Mouse (Mus musculus) hindbrain, postnatal 0 days (tissue): Measurements from ENCODE around the gene Ercc2. TPM values are rescaled to one million over a fixed set of nuclear protein-coding genes. Genes with fewer than 3 reads are reported as not detected.
A peak's percentile ranks its signal among the peaks of the same experiment; 100 is the strongest.

ENCODE experiments used
- ATAC-seq: fragments of 200-750 bp; cut with Nextera tagmentation; 2 replicates; pipeline ENCODE4 v1.8.0; 2017; ENCODE audit warnings: mild to moderate bottlenecking, moderate TSS enrichment, moderate library complexity
- DNase-seq: peaks from one replicate; pipeline ENCODE4 v3.0.0-alpha.2; 2015; ENCODE audit warnings: low spot score
- H3K27ac ChIP-seq: fragments of 300-500 bp; sonication (generic); 2 replicates; pipeline ENCODE4 v1.5.1; 2014; ENCODE audit warnings: mild to moderate bottlenecking
- H3K27me3 ChIP-seq: fragments of 300-500 bp; sonication (generic); 2 replicates; pipeline ENCODE4 v1.6.1; 2014; ENCODE audit warnings: low read length, mixed read lengths; ENCODE audit not compliant: insufficient read depth
- H3K36me3 ChIP-seq: fragments of 300-500 bp; sonication (generic); 2 replicates; pipeline ENCODE4 v1.6.1; 2014; ENCODE audit warnings: low read length, mixed read lengths; ENCODE audit not compliant: insufficient read depth
- H3K4me1 ChIP-seq: fragments of 300-500 bp; sonication (generic); 2 replicates; pipeline ENCODE4 v1.6.1; 2014; ENCODE audit warnings: antibody characterized with exemption, low read length, mixed read lengths; ENCODE audit not compliant: insufficient read depth
- H3K4me2 ChIP-seq: fragments of 300-500 bp; sonication (generic); 2 replicates; pipeline ENCODE4 v1.6.1; 2014; ENCODE audit warnings: low read depth, mild to moderate bottlenecking, low read length, moderate library complexity, mixed read lengths
- H3K4me3 ChIP-seq: fragments of 300-500 bp; sonication (generic); 2 replicates; pipeline ENCODE4 v1.5.1; 2014; ENCODE audit warnings: low read length
- H3K9ac ChIP-seq: fragments of 300-500 bp; sonication (generic); replicated peaks from 2 replicates; pipeline ENCODE4 v1.6.1; 2014; ENCODE audit warnings: mild to moderate bottlenecking, low read length, moderate library complexity, mixed read lengths
- H3K9me3 ChIP-seq: fragments of 300-500 bp; sonication (generic); 2 replicates; pipeline ENCODE4 v1.6.1; 2016; ENCODE audit warnings: low read length, mixed read lengths
- CTCF ChIP-seq: IDR thresholded peaks from 2 replicates; pipeline ENCODE4 v1.5.1; 2016; ENCODE audit warnings: antibody characterized with exemption, control low read depth, low read depth
- WGBS: fragments of 180-500 bp; shearing (Covaris S2); extraction: QIAGEN DNeasy Blood & Tissue Kit; methylation state at CpG from one replicate; pipeline ENCODE4 v1.1.7; 2014; 5-methylcytosine and 5-hydroxymethylcytosine counted together
- microRNA counts: library from miRNA; unstranded; fragments of <30 nt; microRNA quantifications from one replicate; lab custom pipeline; 2015
- microRNA-seq, 2 experiments: library from miRNA; unstranded; fragments of <30 nt; microRNA quantifications; one replicate each; pipeline ENCODE4; 2016
- polyA plus RNA-seq: library from polyadenylated mRNA; unstranded; fragments of >200 nt; fragmentation: Nextera tagmentation; extraction: Ambion mirVana; gene quantifications from 2 replicates; pipeline ENCODE4 v1.2.1, GENCODE M21; 2015
- total RNA-seq: library from RNA; depleted of rRNA; stranded (reverse); fragments of >200 nt; gene quantifications from 2 replicates; pipeline ENCODE4 v1.2.3, GENCODE M21; 2014; rRNA removed

Ercc2 gene
- total and polyA plus RNA-seq, 2 experiments from 2014 or later, result 19.9 to 57.3 TPM

DNA sequence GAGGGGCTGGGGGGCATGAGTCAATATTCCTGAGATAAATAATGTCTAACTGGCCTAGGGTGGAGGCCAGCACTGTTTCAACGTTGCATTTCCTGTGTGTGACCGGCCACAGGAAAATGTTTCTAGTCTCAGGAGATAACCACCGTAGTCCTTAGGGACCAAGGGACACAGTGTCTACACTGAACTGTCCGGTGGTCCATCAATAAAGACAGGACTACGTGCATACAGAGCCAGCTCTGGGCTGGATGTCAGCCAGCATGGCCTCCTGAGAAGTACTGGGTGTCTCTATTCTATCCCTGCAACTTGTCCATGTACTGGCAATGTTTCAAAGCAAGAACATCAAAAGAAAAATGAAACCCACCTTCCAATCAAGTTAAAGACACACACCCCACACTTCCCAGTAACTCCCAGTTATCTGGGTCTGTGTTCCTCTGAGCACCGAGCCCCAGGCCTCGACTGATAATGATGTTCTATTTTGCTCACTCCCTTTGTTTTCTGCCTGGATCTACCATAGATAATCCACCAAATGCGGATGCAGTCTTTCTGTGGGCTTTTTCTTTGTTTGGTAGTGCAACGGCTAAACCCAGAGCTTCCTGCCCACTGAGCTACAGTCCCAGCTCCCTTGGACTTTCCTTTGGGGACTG lies 59.8 kb downstream of the Ercc2 start:
- no peaks in the 10 kb centered on the region for H3K9me3 ChIP-seq
- H3K27ac ChIP-seq, result no peak overlapping the region
- peaks cover 47% of the 10 kb centered on the region for H3K36me3 ChIP-seq
- ATAC-seq, result no peak
- no peak overlapping the region for H3K4me3 ChIP-seq
- WGBS, result 76% methylated on average over 9 of the region's 9 CpGs
- no peak for TF ChIP-seq CTCF
- no peaks in the 10 kb centered on the region for H3K4me1 ChIP-seq
- DNase-seq, result no peak
- no peak overlapping the region for H3K4me2 ChIP-seq
- H3K9ac ChIP-seq, result no peak overlapping the region
- H3K27me3 ChIP-seq, result no peaks in the 10 kb centered on the region

DNA sequence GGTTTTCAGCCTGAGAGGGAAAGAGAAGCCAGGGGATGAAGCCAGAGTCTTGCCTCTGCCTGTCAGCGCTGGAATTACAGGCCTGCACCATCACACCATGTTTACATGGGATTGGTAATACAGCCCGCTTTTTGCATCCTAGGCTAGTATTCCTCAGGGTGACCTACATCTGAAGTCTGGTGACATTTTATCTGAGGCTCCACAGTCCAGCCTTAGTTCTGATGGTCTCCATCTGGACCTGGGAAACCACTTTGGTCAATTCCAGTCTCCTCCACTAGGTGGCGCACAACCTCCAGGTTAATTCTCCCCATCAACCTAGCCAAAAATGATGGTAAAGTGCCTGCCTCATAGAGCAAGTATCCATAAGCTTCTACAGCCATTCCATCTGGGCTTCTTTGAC lies 61.5 kb downstream of the Ercc2 start:
- TF ChIP-seq CTCF, result peak; percentile 97
- ATAC-seq, result peak; percentile 64
- H3K9me3 ChIP-seq, result no peaks in the 10 kb centered on the region
- H3K4me1 ChIP-seq, result no peaks in the 10 kb centered on the region
- H3K4me2 ChIP-seq, result no peak overlapping the region
- H3K27me3 ChIP-seq, result no peaks in the 10 kb centered on the region
- 42% methylated on average over 3 of the region's 3 CpGs for WGBS
- no peak overlapping the region for H3K4me3 ChIP-seq
- H3K9ac ChIP-seq, result no peak overlapping the region
- no peak overlapping the region for H3K27ac ChIP-seq
- DNase-seq, result peak; percentile 88
- H3K36me3 ChIP-seq, result peaks cover 36% of the 10 kb centered on the region

DNA sequence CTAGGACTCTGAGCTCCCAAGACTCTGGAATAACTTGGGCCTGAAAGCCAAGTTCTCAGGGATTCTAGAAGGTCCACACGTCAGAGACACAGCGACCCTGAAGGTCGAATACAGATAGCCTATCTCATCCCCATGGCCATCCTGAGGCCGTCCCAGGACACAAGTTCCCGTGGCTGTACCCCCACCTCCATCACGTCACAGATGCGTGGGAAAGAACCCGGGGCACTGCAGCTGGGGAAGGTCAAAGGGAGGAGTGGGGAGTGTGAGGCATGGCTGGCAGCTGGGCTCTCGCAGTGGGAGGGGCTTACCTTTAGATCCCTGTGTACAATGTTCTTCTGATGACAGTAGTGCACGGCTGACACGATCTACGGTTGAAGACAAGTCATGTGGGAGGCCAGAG lies 63.0 kb downstream of the Ercc2 start:
- Histone ChIP-seq H3K36me3 (peaks cover 44% of the 10 kb centered on the region), H3K27me3 (no peaks in the 10 kb centered on the region), H3K4me3 (no peak overlapping the region), H3K9ac (no peak overlapping the region), H3K4me1 (no peaks in the 10 kb centered on the region), H3K4me2 (no peak overlapping the region), H3K27ac (no peak overlapping the region), H3K9me3 (no peaks in the 10 kb centered on the region)
- 85% methylated on average over 12 of the region's 12 CpGs for WGBS
- DNase-seq (no peak), ATAC-seq (no peak)
- TF ChIP-seq CTCF, result no peak

MicroRNAs within 50 kb of the gene (microRNA counts, 519-probe panel; counts per million panel counts)
- not detected for microRNA mmu-miR-343 (lab: Ali Mortazavi, UCI)

Small RNA genes within 50 kb of the gene (microRNA-seq; reads per million reads assigned to microRNA genes)
- gene Mir343, result 0 reads per million in 2 experiments

Other genes with a start within 250 kb of the Ercc2 start
- gene Qpctl, start 232.7 kb upstream of the Ercc2 start, total RNA-seq, result 17.3 and 18.3 TPM in 2 replicates
- 24.7 and 25.5 TPM in 2 replicates for gene Qpctl, start 232.7 kb upstream of the Ercc2 start, polyA plus RNA-seq
- gene Snrpd2, start 232.3 kb upstream of the Ercc2 start, total RNA-seq, result 34.1 and 42.9 TPM in 2 replicates
- 114 and 118 TPM in 2 replicates for gene Snrpd2, start 232.3 kb upstream of the Ercc2 start, polyA plus RNA-seq
- 2.0 and 3.0 TPM in 2 replicates for gene Gipr, start 215.9 kb upstream of the Ercc2 start, total RNA-seq
- 0.85 and 1.3 TPM in 2 replicates for gene Gipr, start 215.9 kb upstream of the Ercc2 start, polyA plus RNA-seq
- 88.2 and 103 TPM in 2 replicates for gene Eml2, start 205.6 kb upstream of the Ercc2 start, total RNA-seq
- 15.0 and 18.9 TPM in 2 replicates for gene Eml2, start 205.6 kb upstream of the Ercc2 start, polyA plus RNA-seq
- 3.8 and 4.5 TPM in 2 replicates for gene Gpr4, start 169.5 kb upstream of the Ercc2 start, total RNA-seq
- 4.1 and 4.4 TPM in 2 replicates for gene Gpr4, start 169.5 kb upstream of the Ercc2 start, polyA plus RNA-seq
- gene Opa3, start 153.7 kb upstream of the Ercc2 start, total RNA-seq, result 44.2 and 47.7 TPM in 2 replicates
- 34.6 and 37.1 TPM in 2 replicates for gene Opa3, start 153.7 kb upstream of the Ercc2 start, polyA plus RNA-seq
- gene Vasp, start 110.2 kb upstream of the Ercc2 start, total RNA-seq, result 62.6 and 68.3 TPM in 2 replicates
- 35.5 and 37.0 TPM in 2 replicates for gene Vasp, start 110.2 kb upstream of the Ercc2 start, polyA plus RNA-seq
- 2.1 and 2.9 TPM in 2 replicates for gene Ppm1n, start 101.9 kb upstream of the Ercc2 start, total RNA-seq
- 2.0 and 2.5 TPM in 2 replicates for gene Ppm1n, start 101.9 kb upstream of the Ercc2 start, polyA plus RNA-seq
- gene Rtn2, start 99.4 kb upstream of the Ercc2 start, total RNA-seq, result 151 and 155 TPM in 2 replicates
- 98.4 and 101 TPM in 2 replicates for gene Rtn2, start 99.4 kb upstream of the Ercc2 start, polyA plus RNA-seq
- 0.31 and 1.0 TPM in 2 replicates for gene Fosb, start 72.0 kb upstream of the Ercc2 start, total RNA-seq
- gene Fosb, start 72.0 kb upstream of the Ercc2 start, polyA plus RNA-seq, result 0.09 and 0.11 TPM in 2 replicates
- gene Ercc1, start 37.2 kb upstream of the Ercc2 start, total RNA-seq, result 44.1 and 46.1 TPM in 2 replicates
- 69.0 and 74.2 TPM in 2 replicates for gene Ercc1, start 37.2 kb upstream of the Ercc2 start, polyA plus RNA-seq
- 11.1 and 12.4 TPM in 2 replicates for gene Cd3eap, start 22.5 kb upstream of the Ercc2 start, total RNA-seq
- gene Cd3eap, start 22.5 kb upstream of the Ercc2 start, polyA plus RNA-seq, result 17.9 and 19.3 TPM in 2 replicates
- gene Ppp1r13l, start 22.3 kb upstream of the Ercc2 start, total RNA-seq, result 0.68 and 1.0 TPM in 2 replicates
- 1.0 and 1.2 TPM in 2 replicates for gene Ppp1r13l, start 22.3 kb upstream of the Ercc2 start, polyA plus RNA-seq
- 2.3 and 2.9 TPM in 2 replicates for gene Klc3, start 22.1 kb downstream of the Ercc2 start, total RNA-seq
- gene Klc3, start 22.1 kb downstream of the Ercc2 start, polyA plus RNA-seq, result 1.7 and 2.7 TPM in 2 replicates
- gene Ckm, start 22.8 kb downstream of the Ercc2 start, total RNA-seq, result 3.9 and 27.4 TPM in 2 replicates
- gene Ckm, start 22.8 kb downstream of the Ercc2 start, polyA plus RNA-seq, result 0.14 and 0.30 TPM in 2 replicates
- 60.3 and 60.5 TPM in 2 replicates for gene Mark4, start 76.8 kb downstream of the Ercc2 start, total RNA-seq
- 16.2 and 18.1 TPM in 2 replicates for gene Mark4, start 76.8 kb downstream of the Ercc2 start, polyA plus RNA-seq
- 0.61 and 1.3 TPM in 2 replicates for gene Exoc3l2, start 81.3 kb downstream of the Ercc2 start, total RNA-seq
- gene Exoc3l2, start 81.3 kb downstream of the Ercc2 start, polyA plus RNA-seq, result 2.0 and 2.3 TPM in 2 replicates
- 18.8 and 22.4 TPM in 2 replicates for gene Bloc1s3, start 126.4 kb downstream of the Ercc2 start, total RNA-seq
- 3.8 and 4.3 TPM in 2 replicates for gene Bloc1s3, start 126.4 kb downstream of the Ercc2 start, polyA plus RNA-seq
- 26.4 and 46.5 TPM in 2 replicates for gene Trappc6a, start 126.4 kb downstream of the Ercc2 start, total RNA-seq
- gene Trappc6a, start 126.4 kb downstream of the Ercc2 start, polyA plus RNA-seq, result 42.8 and 44.3 TPM in 2 replicates
- 1.9 and 4.4 TPM in 2 replicates for gene Nkpd1, start 135.8 kb downstream of the Ercc2 start, total RNA-seq
- 1.3 TPM in 2 replicates for gene Nkpd1, start 135.8 kb downstream of the Ercc2 start, polyA plus RNA-seq
- 125 and 128 TPM in 2 replicates for gene Ppp1r37, start 181.1 kb downstream of the Ercc2 start, total RNA-seq
- gene Ppp1r37, start 181.1 kb downstream of the Ercc2 start, polyA plus RNA-seq, result 27.0 and 27.7 TPM in 2 replicates
- 0.25 TPM in 1 of 2 replicates, not detected in the other for gene Zfp296, start 195.3 kb downstream of the Ercc2 start, total RNA-seq
- gene Zfp296, start 195.3 kb downstream of the Ercc2 start, polyA plus RNA-seq, result not detected in 2 replicates
- gene Gemin7, start 195.6 kb downstream of the Ercc2 start, total RNA-seq, result 60.0 and 61.7 TPM in 2 replicates
- 153 and 162 TPM in 2 replicates for gene Gemin7, start 195.6 kb downstream of the Ercc2 start, polyA plus RNA-seq
- gene Clasrp, start 222.5 kb downstream of the Ercc2 start, total RNA-seq, result 67.0 and 90.9 TPM in 2 replicates
- 70.3 and 77.5 TPM in 2 replicates for gene Clasrp, start 222.5 kb downstream of the Ercc2 start, polyA plus RNA-seq
- gene Relb, start 247.4 kb downstream of the Ercc2 start, total RNA-seq, result 9.2 and 10.2 TPM in 2 replicates
- gene Relb, start 247.4 kb downstream of the Ercc2 start, polyA plus RNA-seq, result 6.5 and 6.9 TPM in 2 replicates